Mouse (Mus musculus) embryonic facial prominence, embryonic 10.5 days (tissue): Measurements from ENCODE around the gene Anapc7. TPM values are rescaled to one million over a fixed set of nuclear protein-coding genes. Genes with fewer than 3 reads are reported as not detected.
"Not testable (repeated sequence)": the region's sequence is repeated elsewhere in the genome, so short reads cannot be mapped to it uniquely, and the experiment has no call there.

Experiments
- DNase-seq: peaks from one replicate; pipeline ENCODE4 v3.0.0-alpha.2; 2017; ENCODE audit warnings: low spot score
- H3K27ac ChIP-seq: fragments of 300-500 bp; sonication (generic); replicated peaks from 2 replicates; pipeline ENCODE4 v1.5.1; 2016; ENCODE audit warnings: mild to moderate bottlenecking
- H3K27me3 ChIP-seq: fragments of 300-500 bp; sonication (generic); replicated peaks from 2 replicates; pipeline ENCODE4 v1.6.1; 2016; ENCODE audit warnings: low read depth, mild to moderate bottlenecking; ENCODE audit not compliant: poor library complexity, severe bottlenecking
- H3K36me3 ChIP-seq: fragments of 300-500 bp; sonication (generic); replicated peaks from 2 replicates; pipeline ENCODE4 v1.6.1; 2016; ENCODE audit warnings: mild to moderate bottlenecking, moderate library complexity
- H3K4me1 ChIP-seq: fragments of 300-500 bp; sonication (generic); 2 replicates; pipeline ENCODE4 v1.6.1; 2016
- H3K4me3 ChIP-seq: fragments of 300-500 bp; sonication (generic); 2 replicates; pipeline ENCODE4 v1.5.1; 2016; ENCODE audit warnings: mild to moderate bottlenecking, moderate library complexity
- H3K9me3 ChIP-seq: fragments of 300-500 bp; sonication (generic); 2 replicates; pipeline ENCODE4 v1.6.1; 2016; ENCODE audit warnings: mild to moderate bottlenecking
- WGBS: fragments of 180-500 bp; shearing (Covaris S2); methylation state at CpG from one replicate; pipeline ENCODE4 v1.1.7; 2016; 5-methylcytosine and 5-hydroxymethylcytosine counted together
- polyA plus RNA-seq: library from polyadenylated mRNA; unstranded; fragments of >200 nt; fragmentation: Nextera tagmentation; extraction: Ambion mirVana; gene quantifications from 2 replicates; pipeline ENCODE4 v1.2.1, GENCODE M21; 2016

The Anapc7 gene
- polyA plus RNA-seq, 1 experiment from 2014 or later = 63.2 TPM

- H3K27ac ChIP-seq = no peak overlapping the region
- H3K4me1 ChIP-seq = no peaks in the 10 kb centered on the region
- H3K27me3 ChIP-seq = no peaks in the 10 kb centered on the region
- H3K36me3 ChIP-seq = peaks cover 100% of the 10 kb centered on the region
- no peak overlapping the region for H3K4me3 ChIP-seq
- no peak for DNase-seq
- H3K9me3 ChIP-seq = no peaks in the 10 kb centered on the region
- 94% methylated on average over 5 of the region's 5 CpGs for WGBS
These were observed 37.8 kb downstream of the Anapc7 start for GRCm38 (mm10) chr5:122459335-122459734.

DNA sequence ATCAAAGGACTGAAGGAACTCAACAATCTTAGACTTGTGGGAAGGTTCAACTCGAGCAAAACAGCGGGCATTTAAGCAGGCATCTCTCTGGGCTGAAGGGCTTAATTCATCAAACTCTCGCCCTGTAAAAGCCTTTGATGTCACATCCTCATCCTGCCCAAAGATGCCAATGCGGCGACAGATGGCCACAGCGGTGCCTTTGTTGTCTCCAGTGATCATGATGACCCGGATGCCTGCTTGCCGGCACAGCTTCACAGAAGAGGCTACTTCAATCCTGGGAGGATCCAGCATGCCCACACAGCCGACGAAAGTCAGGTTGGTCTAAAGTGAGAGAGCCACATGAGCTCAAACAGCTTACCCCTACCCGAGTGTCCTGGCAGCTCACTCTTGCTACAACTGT lies 39.2 kb downstream of the Anapc7 start:
- peaks cover 100% of the 10 kb centered on the region for H3K36me3 ChIP-seq
- H3K9me3 ChIP-seq = no peaks in the 10 kb centered on the region
- no peak for DNase-seq
- no peak overlapping the region for H3K27ac ChIP-seq
- 91% methylated on average over 11 of the region's 11 CpGs for WGBS
- no peak overlapping the region for H3K4me3 ChIP-seq
- no peaks in the 10 kb centered on the region for H3K27me3 ChIP-seq
- H3K4me1 ChIP-seq = no peaks in the 10 kb centered on the region

DNA sequence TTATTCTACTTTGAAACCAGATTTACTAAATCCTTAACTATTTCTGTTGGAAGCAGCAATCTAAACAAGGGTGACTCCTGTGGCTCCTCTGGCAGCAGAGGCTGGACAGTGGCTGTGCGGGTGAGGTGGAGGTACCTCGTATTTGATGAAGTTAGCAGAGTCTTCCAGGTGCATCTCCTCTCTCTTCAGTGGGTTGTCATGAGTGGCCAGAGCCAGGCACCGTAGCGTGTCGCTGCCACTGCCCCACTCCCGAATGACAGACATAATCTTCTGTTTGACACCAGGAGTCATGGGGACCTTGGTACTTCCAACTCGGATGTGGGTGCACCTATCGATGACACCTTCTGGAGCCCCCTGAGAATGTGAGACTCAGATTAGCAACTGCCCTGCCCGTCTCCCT lies 39.9 kb downstream of the Anapc7 start:
- Histone ChIP-seq H3K4me1 (no peaks in the 10 kb centered on the region), H3K4me3 (no peak overlapping the region), H3K36me3 (peaks cover 100% of the 10 kb centered on the region), H3K27me3 (no peaks in the 10 kb centered on the region), H3K27ac (no peak overlapping the region), H3K9me3 (no peaks in the 10 kb centered on the region)
- DNase-seq = no peak
- WGBS = 94% methylated on average over 9 of the region's 9 CpGs

DNA sequence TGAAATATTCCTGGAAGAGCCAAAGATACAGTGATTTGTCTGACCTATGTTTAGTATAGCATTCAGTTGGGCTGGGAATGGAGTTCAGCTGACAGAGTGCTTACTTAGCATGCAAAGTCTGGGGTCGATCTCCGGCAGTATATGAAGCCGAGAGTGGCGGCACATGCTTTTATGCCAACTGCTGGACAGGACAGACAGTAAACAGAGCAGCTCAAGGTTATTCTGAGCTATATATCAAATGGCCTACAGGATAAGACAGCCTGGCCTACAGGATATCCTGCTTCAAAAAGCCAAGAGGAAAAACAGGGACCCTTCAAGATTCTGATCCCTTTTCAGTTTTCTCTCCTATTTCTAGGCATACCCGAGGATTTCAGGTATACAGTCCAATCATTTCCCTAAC lies 50.2 kb downstream of the Anapc7 start:
- no peak for DNase-seq
- Histone ChIP-seq H3K4me1 (no peaks in the 10 kb centered on the region), H3K27ac (no peak overlapping the region), H3K36me3 (peaks cover 98% of the 10 kb centered on the region), H3K27me3 (no peaks in the 10 kb centered on the region), H3K4me3 (no peak overlapping the region), H3K9me3 (no peaks in the 10 kb centered on the region)
- 88% methylated on average over 5 of the region's 5 CpGs for WGBS

DNA sequence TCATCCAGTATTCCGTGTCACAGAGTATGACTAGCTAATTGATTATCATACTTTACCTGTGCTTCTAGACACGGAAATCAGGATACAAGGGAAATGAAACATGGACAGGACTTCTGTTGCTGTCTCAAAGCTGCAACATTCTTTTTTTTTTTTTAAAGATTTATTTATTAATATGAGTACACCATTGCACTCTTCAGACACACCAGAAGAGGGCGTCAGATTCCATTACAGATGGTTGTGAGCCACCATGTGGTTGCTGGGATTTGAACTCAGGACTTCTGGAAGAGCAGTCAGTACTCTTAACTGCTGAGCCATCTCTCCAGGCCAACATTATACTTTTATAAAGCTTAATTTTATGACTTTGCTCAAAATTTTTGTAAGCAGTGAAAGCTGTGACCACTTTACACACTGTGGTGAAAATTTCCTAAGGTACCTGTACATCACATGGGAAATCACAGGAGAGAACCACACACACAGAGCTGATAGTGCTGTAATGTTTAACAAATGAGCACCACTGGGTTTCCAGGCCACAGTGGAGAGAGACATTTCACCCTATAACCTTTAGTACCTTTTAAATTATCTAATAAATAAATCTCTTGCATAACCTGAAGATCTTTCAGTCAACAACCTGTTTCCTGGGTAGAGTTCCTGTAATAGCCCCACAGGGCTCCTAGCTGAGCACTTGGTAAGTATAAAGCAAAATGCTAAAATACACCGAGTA lies 53.3 kb downstream of the Anapc7 start:
- Histone ChIP-seq H3K27ac (no peak overlapping the region), H3K9me3 (no peaks in the 10 kb centered on the region), H3K36me3 (peaks cover 98% of the 10 kb centered on the region), H3K27me3 (no peaks in the 10 kb centered on the region), H3K4me1 (no peaks in the 10 kb centered on the region), H3K4me3 (no peak overlapping the region)
- 88% methylated on average over 4 of the region's 4 CpGs for WGBS
- no peak for DNase-seq

GRCm38 (mm10) chr5:122476078-122476477 lies 54.6 kb downstream of the Anapc7 start:
- Histone ChIP-seq H3K27ac (no peak overlapping the region), H3K36me3 (peaks cover 98% of the 10 kb centered on the region), H3K4me1 (no peaks in the 10 kb centered on the region), H3K9me3 (no peaks in the 10 kb centered on the region), H3K4me3 (no peak overlapping the region), H3K27me3 (no peaks in the 10 kb centered on the region)
- no peak for DNase-seq
- WGBS = 85% methylated on average over 3 of the region's 3 CpGs

DNA sequence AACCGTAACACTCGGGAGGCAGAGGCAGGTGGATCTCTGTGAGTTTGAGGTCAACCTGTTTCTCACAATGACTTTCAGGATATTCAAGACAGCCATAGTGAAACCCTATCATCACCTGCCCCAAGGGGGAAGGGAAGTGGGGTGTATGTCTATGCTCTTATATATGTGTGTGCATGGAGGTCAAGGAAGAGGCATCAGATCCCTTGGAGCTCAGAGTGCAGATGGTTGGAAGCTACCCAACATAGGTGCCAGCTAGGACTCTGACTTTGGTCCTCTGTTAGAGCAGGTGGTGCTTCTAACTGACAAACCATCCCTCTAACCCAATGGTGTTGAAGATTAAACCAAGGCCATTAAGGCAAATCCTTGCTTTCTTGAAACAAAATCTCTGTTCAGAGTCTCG lies 56.0 kb downstream of the Anapc7 start:
- 93% methylated on average over 3 of the region's 3 CpGs for WGBS
- Histone ChIP-seq H3K27ac (no peak overlapping the region), H3K9me3 (no peaks in the 10 kb centered on the region), H3K36me3 (peaks cover 98% of the 10 kb centered on the region), H3K27me3 (no peaks in the 10 kb centered on the region), H3K4me1 (no peaks in the 10 kb centered on the region), H3K4me3 (no peak overlapping the region)
- no peak for DNase-seq

- WGBS = 59% methylated on average over 2 of the region's 2 CpGs
- H3K4me1 ChIP-seq = no peaks in the 10 kb centered on the region
- no peak overlapping the region for H3K27ac ChIP-seq
- H3K36me3 ChIP-seq = peaks cover 98% of the 10 kb centered on the region
- H3K4me3 ChIP-seq = no peak overlapping the region
- no peaks in the 10 kb centered on the region for H3K27me3 ChIP-seq
- no peaks in the 10 kb centered on the region for H3K9me3 ChIP-seq
- DNase-seq = no peak
These were observed 57.6 kb downstream of the Anapc7 start for GRCm38 (mm10) chr5:122479131-122479530.

GRCm38 (mm10) chr5:122481844-122482243 lies 60.4 kb downstream of the Anapc7 start:
- H3K27me3 ChIP-seq = no peaks in the 10 kb centered on the region
- no peaks in the 10 kb centered on the region for H3K4me1 ChIP-seq
- DNase-seq = no peak
- no peaks in the 10 kb centered on the region for H3K9me3 ChIP-seq
- WGBS = 88% methylated on average over 5 of the region's 5 CpGs
- H3K27ac ChIP-seq = no peak overlapping the region
- peaks cover 100% of the 10 kb centered on the region for H3K36me3 ChIP-seq
- no peak overlapping the region for H3K4me3 ChIP-seq

DNA sequence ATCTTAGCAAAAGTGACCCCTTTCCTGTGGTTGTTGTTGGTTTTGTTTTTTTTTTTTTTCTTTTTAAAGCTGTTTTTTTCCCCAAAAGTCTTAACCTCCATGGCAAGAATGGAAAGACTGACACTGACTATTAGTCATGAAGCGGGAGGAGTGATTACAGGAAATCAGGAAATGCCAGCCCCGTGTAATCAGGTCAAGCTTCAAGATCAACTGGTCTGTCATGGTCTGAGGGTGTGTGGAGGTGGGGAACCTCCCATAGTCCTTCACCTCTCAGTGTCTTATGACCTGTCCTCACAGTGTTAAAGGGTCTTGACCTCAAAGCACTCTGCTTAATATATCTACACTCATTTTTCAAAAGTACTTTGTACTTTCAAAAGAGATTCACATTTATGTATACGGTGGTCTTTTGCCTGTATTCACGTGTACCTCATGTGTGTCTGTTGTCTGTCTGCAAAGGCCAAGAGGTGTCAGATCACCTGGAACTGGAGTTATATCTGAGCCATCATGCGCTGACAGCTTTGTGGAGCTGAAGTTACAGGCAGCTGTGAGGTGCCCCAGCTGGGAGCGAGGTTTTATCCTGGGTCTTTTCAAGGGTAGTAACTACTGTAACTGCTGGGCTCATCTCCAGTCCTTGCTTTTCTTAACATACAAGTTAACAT lies 61.4 kb downstream of the Anapc7 start:
- Histone ChIP-seq H3K9me3 (no peaks in the 10 kb centered on the region), H3K27ac (no peak overlapping the region), H3K4me3 (no peak overlapping the region), H3K4me1 (no peaks in the 10 kb centered on the region), H3K36me3 (peaks cover 100% of the 10 kb centered on the region), H3K27me3 (no peaks in the 10 kb centered on the region)
- WGBS = 84% methylated on average over 6 of the region's 6 CpGs
- no peak for DNase-seq

DNA sequence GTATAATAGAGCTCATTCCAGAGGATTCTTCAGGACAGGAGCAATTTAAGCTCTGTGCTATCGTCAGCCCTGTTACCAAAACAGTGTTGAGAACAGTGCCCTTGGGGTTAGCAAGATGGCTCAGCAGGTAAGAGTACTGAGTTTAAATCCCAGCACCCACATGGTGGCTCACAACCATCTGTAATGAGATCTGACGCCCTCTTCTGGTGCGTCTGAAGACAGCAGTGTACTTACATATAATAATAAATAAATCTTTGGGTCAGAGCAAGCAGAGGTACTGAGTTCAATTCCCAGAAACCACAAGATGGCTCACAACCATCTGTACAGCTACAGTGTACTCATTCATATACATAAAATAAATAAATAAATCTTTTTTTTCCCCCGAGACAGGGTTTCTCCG lies 64.8 kb downstream of the Anapc7 start:
- not testable (repeated sequence) for H3K27me3 ChIP-seq, DNase-seq, H3K4me3 ChIP-seq, H3K9me3 ChIP-seq, H3K27ac ChIP-seq, H3K4me1 ChIP-seq
- H3K36me3 ChIP-seq = peaks cover 100% of the 10 kb centered on the region
- 77% methylated on average over 5 of the region's 5 CpGs for WGBS

DNA sequence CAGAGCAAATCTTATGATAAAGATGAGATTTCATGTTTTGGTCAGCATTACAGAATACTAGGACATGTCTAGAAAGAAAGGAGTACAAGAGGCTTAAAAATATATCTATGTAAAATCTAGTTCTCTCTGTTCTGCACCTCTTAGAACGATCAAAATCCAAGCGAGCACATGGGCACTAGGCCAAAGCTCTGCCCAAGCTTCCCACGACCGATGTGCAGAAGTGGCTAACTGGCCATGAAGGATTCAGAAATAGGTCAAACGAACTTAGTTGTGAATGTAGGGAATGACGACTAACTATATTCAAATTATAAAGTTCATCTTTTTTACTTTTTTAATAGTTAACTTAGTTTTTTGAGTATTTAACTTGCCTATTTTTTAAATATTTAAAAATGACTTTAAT lies 66.3 kb downstream of the Anapc7 start:
- Histone ChIP-seq H3K27me3 (no peaks in the 10 kb centered on the region), H3K4me1 (no peaks in the 10 kb centered on the region), H3K9me3 (no peaks in the 10 kb centered on the region), H3K27ac (no peak overlapping the region), H3K4me3 (no peak overlapping the region), H3K36me3 (peaks cover 100% of the 10 kb centered on the region)
- 96% methylated on average over 6 of the region's 6 CpGs for WGBS
- no peak for DNase-seq

GRCm38 (mm10) chr5:122490148-122490547 lies 68.7 kb downstream of the Anapc7 start:
- no peak overlapping the region for H3K27ac ChIP-seq
- 94% methylated on average over 2 of the region's 2 CpGs for WGBS
- peaks cover 100% of the 10 kb centered on the region for H3K36me3 ChIP-seq
- no peaks in the 10 kb centered on the region for H3K4me1 ChIP-seq
- H3K9me3 ChIP-seq = no peaks in the 10 kb centered on the region
- no peak for DNase-seq
- no peaks in the 10 kb centered on the region for H3K27me3 ChIP-seq
- H3K4me3 ChIP-seq = no peak overlapping the region
